In the genomic region with DNA sequence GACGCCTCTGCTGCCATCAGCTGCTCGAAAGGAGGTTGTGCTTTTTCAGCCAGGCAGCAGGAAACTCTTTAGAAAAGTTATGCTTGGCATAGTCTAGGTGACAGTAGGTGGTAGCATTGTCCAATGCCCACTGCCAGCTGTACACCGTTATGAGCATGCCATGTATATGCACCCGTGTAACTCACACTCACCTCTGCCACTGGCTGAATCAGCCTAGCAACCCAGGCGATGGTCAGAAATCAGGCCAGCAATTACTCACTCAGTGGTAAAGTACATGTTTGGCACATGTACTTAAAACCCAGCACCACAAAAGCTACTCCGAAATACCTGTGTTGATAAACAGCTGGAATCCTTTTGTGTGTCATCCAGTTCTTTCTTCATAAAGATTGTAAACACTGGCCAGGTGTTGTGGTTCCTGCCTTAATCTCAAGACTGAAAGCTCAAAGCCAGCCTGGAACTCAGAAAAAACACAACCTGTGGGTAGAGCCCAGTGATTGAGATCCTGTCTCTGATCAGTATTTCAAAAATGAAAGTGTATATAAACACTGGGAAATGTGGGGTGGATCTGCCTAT, we compare ENCODE assay signal across 20 mouse cellular contexts.
"Had no signal": no experiment of that assay in that cellular context is flagged by ENCODE, and none has a peak within 500 bp of the region (broad histone marks: within the 10 kb centered on the region; RNA-seq: fewer than 3 reads in every experiment).

No protein-coding gene starts in this region.

- H3K4me3 ChIP-seq: intestine, embryonic 15.5 days; kidney, embryonic 15.5 days; left cerebral cortex, adult 2 months; liver, embryonic 13.5 days; megakaryocyte, embryonic 14.5 days; midbrain, embryonic 12.5 days; neural tube, embryonic 12.5 days; neural tube, embryonic 15.5 days; stomach, embryonic 15.5 days had no signal

- H3K4me2 ChIP-seq: intestine, embryonic 15.5 days; kidney, embryonic 15.5 days; liver, embryonic 13.5 days; midbrain, embryonic 12.5 days; neural tube, embryonic 12.5 days; neural tube, embryonic 15.5 days; stomach, embryonic 15.5 days had no signal

- H3K27ac ChIP-seq: intestine, embryonic 15.5 days; kidney, embryonic 15.5 days; left cerebral cortex, adult 2 months; liver, embryonic 13.5 days; midbrain, embryonic 12.5 days; neural tube, embryonic 12.5 days; neural tube, embryonic 15.5 days; stomach, embryonic 15.5 days had no signal

- ATAC-seq: intestine, embryonic 15.5 days; midbrain, embryonic 16.5 days had no signal

- H3K9me3 ChIP-seq: intestine, embryonic 15.5 days; kidney, embryonic 15.5 days; liver, embryonic 13.5 days; megakaryocyte, embryonic 14.5 days; midbrain, embryonic 12.5 days; neural tube, embryonic 12.5 days; neural tube, embryonic 15.5 days; stomach, embryonic 15.5 days had no signal

- H3K4me1 ChIP-seq: intestine, embryonic 15.5 days; kidney, embryonic 15.5 days; midbrain, embryonic 12.5 days; neural tube, embryonic 12.5 days; neural tube, embryonic 15.5 days; stomach, embryonic 15.5 days had no signal

- H3K9ac ChIP-seq: intestine, embryonic 15.5 days; kidney, embryonic 15.5 days; liver, embryonic 13.5 days; midbrain, embryonic 12.5 days; neural tube, embryonic 12.5 days; neural tube, embryonic 15.5 days; stomach, embryonic 15.5 days had no signal

- H3K36me3 ChIP-seq: intestine, embryonic 15.5 days; stomach, embryonic 15.5 days had no signal

- DNase-seq: kidney, adult 11 months; kidney, adult 8-10 months; kidney, postnatal 10 days; kidney, postnatal 36 days; layer of hippocampus, postnatal 36 days; liver, embryonic 13.5 days; lung, adult 2 months; lung, postnatal 36 days; right cerebral cortex, adult 18-20 months; right cerebral cortex, postnatal 14 days; right cerebral cortex, postnatal 4 days had no signal

- H3K27me3 ChIP-seq: intestine, embryonic 15.5 days; kidney, embryonic 15.5 days; liver, embryonic 13.5 days; megakaryocyte, embryonic 14.5 days; midbrain, embryonic 12.5 days; neural tube, embryonic 12.5 days; neural tube, embryonic 15.5 days; stomach, embryonic 15.5 days had no signal
